Mouse (Mus musculus): ENCODE data around the gene Ets2.

GRCm38 (mm10) chr16:95704662-95705330, 2.9 kb downstream of the Ets2 start:
- no peak for TF ChIP-seq EP300 (IDR thresholded peaks at IDR 0.05; ENCODE audit: low read depth)
- TF ChIP-seq CTCF (IDR thresholded peaks at IDR 0.05; ENCODE audit: low read depth) = no peak
